Mouse (Mus musculus): ENCODE measurements around the gene Rbbp8nl.

DNA sequence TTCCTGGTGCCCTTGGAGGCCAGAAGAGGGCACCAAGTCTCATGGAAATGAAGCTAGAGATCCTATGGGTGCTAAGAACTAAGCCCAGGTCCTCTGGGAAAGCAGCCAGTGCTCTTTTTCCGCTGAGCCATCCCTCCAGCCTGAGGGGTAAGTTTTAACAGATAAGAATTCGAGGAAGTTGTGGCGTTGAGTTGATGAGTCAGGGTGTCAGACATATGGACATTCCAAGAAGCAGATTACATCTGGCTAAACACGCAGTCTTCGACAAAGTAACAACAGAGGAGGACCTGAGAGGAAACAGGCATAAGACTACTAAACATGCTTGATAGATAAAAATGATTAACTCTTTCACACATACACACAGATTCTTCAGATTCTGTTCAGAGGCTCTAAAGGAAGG lies 51.1 kb downstream of the Rbbp8nl start:
- TF ChIP-seq CTCF (IDR thresholded peaks at IDR 0.05; ENCODE audit: low read depth, low read length) (no peak), POLR2A (IDR thresholded peaks at IDR 0.05; ENCODE audit: borderline replicate concordance, low read depth, low read length) (no peak)
